Mouse (Mus musculus) spleen, embryonic (tissue): ENCODE data around the gene Ncaph.
"Not testable (repeated sequence)": the region's sequence is repeated elsewhere in the genome, so short reads cannot be mapped to it uniquely, and the experiment has no call there.

Experiments used
- CTCF ChIA-PET: fragments of 350-600 bp; sonication (Branson Sonifier 250); formaldehyde crosslinking; loops from one replicate; lab custom pipeline; 2022; lab: Charles Lee

Gene Ncaph

GRCm38 (mm10) chr2:127133621-127134461 is at the start of gene Ncaph:
TSS of gene Ncaph (minus strand) at chr2:127133954.
- CTCF ChIA-PET, result no interaction called here

- CTCF ChIA-PET, result no interaction called here
These were observed 49.0 kb upstream of the Ncaph start for GRCm38 (mm10) chr2:127182598-127183381.

GRCm38 (mm10) chr2:127166261-127166660 is 32.5 kb upstream of the Ncaph start:
- CTCF ChIA-PET, result interaction anchor here (1.3 kb wide), 1 partner anchor 38 kb away, joined by 3 read pairs; no protein-coding TSS in a partner anchor

GRCm38 (mm10) chr2:127165675-127166074 is 31.9 kb upstream of the Ncaph start:
- CTCF ChIA-PET, result interaction anchor here (0.6 to 1.3 kb wide), 2 partner anchors 39 to 289 kb away, joined by 3 to 4 read pairs; no protein-coding TSS in a partner anchor

GRCm38 (mm10) chr2:127145699-127146098 is 11.9 kb upstream of the Ncaph start:
- CTCF ChIA-PET, result no interaction called here

GRCm38 (mm10) chr2:127143158-127144063 is 9.7 kb upstream of the Ncaph start, which contains the start of gene Itpripl1:
TSS of gene Itpripl1 (minus strand) at chr2:127143442.
- CTCF ChIA-PET, result no interaction called here

- CTCF ChIA-PET, result no interaction called here
These were observed 8.9 kb upstream of the Ncaph start for GRCm38 (mm10) chr2:127142577-127143157.

- CTCF ChIA-PET, result no interaction called here
These were observed 8.3 kb upstream of the Ncaph start for GRCm38 (mm10) chr2:127142031-127142430.

- CTCF ChIA-PET, result no interaction called here
These were observed 6.3 kb upstream of the Ncaph start for GRCm38 (mm10) chr2:127140011-127140410.

GRCm38 (mm10) chr2:127139605-127140004 is 5.9 kb upstream of the Ncaph start:
- CTCF ChIA-PET, result interaction anchor here (0.6 kb wide), 1 partner anchor 503 kb away, joined by 11 read pairs; no protein-coding TSS in a partner anchor

GRCm38 (mm10) chr2:127139094-127139493 is 5.3 kb upstream of the Ncaph start:
- CTCF ChIA-PET, result interaction anchor here (0.6 kb wide), 1 partner anchor 502 kb away, joined by 11 read pairs; no protein-coding TSS in a partner anchor

GRCm38 (mm10) chr2:127138449-127138848 is 4.7 kb upstream of the Ncaph start:
- CTCF ChIA-PET, result no interaction called here

- CTCF ChIA-PET, result no interaction called here
These were observed 4.2 kb upstream of the Ncaph start for GRCm38 (mm10) chr2:127137838-127138420.

- CTCF ChIA-PET, result interaction anchor here (0.6 to 0.8 kb wide), 2 partner anchors 428 to 465 kb away, joined by 3 to 7 read pairs; no protein-coding TSS in a partner anchor
These were observed 3.2 kb upstream of the Ncaph start for GRCm38 (mm10) chr2:127136979-127137378.

- CTCF ChIA-PET, result not testable (repeated sequence)
These were observed 1.5 kb upstream of the Ncaph start for GRCm38 (mm10) chr2:127135255-127135654.

- CTCF ChIA-PET, result no interaction called here
These were observed 2.4 kb downstream of the Ncaph start for GRCm38 (mm10) chr2:127131353-127131752.

- CTCF ChIA-PET, result no interaction called here
These were observed 4.8 kb downstream of the Ncaph start for GRCm38 (mm10) chr2:127128926-127129325.

GRCm38 (mm10) chr2:127121591-127122235 is 12.0 kb downstream of the Ncaph start:
- CTCF ChIA-PET, result interaction anchor here (0.5 kb wide), 1 partner anchor 390 kb away, joined by 3 read pairs; no protein-coding TSS in a partner anchor

- CTCF ChIA-PET, result no interaction called here
These were observed 24.8 kb downstream of the Ncaph start for GRCm38 (mm10) chr2:127108986-127109385.
